In the genomic region with DNA sequence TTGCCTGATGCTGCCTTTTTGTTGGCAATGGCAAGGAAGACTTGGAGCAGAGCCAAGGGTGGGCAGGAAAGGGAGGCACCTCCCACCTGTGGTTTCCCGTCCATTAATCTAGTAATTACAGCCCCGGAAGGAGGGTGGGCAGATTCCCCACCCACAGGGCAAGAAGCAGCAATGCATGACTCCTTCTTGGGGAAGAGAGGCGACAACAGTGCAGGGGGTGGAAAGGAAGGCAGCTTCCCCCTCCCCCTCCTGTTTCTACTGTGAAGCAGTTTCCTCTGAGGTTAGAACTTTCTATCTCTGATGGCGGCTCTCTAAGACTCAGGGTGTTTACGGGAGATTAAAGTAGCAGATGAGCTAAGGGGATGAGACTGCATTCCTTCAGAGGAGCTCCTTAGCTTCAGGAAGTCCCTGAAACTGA, we compare ENCODE assay signal across 8 mouse cellular contexts. TPM values are rescaled to one million over a fixed set of nuclear protein-coding genes. Genes with fewer than 3 reads are reported as not detected.
DNase-seq lines count a peak whose midpoint lies in the region; ATAC-seq and TF ChIP-seq lines count a peak whose summit lies in the region.

No protein-coding gene starts in this region.

- DNase-seq in Patski (ENCODE audit: low read depth, low spot score) = peak; percentile 81
- peak; percentile 76 to 79 for DNase-seq in lung, postnatal 4 days
- no peak for DNase-seq in right cerebral cortex, postnatal 14 days
- no peak for DNase-seq in embryo, embryonic 10.5 days (ENCODE audit: low spot score)
- no peak for DNase-seq in forebrain, embryonic 14.5 days (ENCODE audit: low spot score)
- DNase-seq in midbrain, postnatal 0 days (ENCODE audit: low spot score) = no peak

- CTCF ChIA-PET in Patski (lab: Charles Lee) = interaction anchor here (1.1 to 2.7 kb wide), 7 partner anchors 8 to 100 kb away, joined by 3 to 25 read pairs (median 7); no protein-coding TSS in a partner anchor

- in situ Hi-C loops in Patski (cut with MboI; ENCODE audit: low pct_unique_long_range_greater_than_20kb) = loop anchor here (5.0 kb wide), 2 partner anchors 95 to 185 kb away; no protein-coding TSS in a partner anchor

- ATAC-seq in Patski = peak; percentile 56
- peak; percentile 88 for ATAC-seq in common myeloid progenitor, adult 5-6 weeks (replicated peaks; ENCODE audit: low read depth, poor library complexity, severe bottlenecking)
- ATAC-seq in kidney, embryonic 14.5 days (ENCODE audit: low FRiP score, low TSS enrichment) = peak; percentile 51; the same call in 1 of the 2 replicates
- ATAC-seq in forebrain, embryonic 14.5 days = no peak
- no peak for ATAC-seq in midbrain, postnatal 0 days (ENCODE audit: low FRiP score)

- no peak overlapping the region for H3K4me2 ChIP-seq in kidney, embryonic 14.5 days (replicated peaks; ENCODE audit: low read depth, low read length)
- no peak overlapping the region for H3K4me2 ChIP-seq in forebrain, embryonic 14.5 days (ENCODE audit: low read length)
- H3K4me2 ChIP-seq in midbrain, postnatal 0 days (ENCODE audit: low read depth, low read length, poor library complexity, severe bottlenecking) = no peak overlapping the region

- peaks cover 2% of the 10 kb centered on the region for H3K27me3 ChIP-seq in Patski
- peaks cover 8% of the 10 kb centered on the region; the same call in 1 of the 2 replicates for H3K27me3 ChIP-seq in kidney, embryonic 14.5 days (ENCODE audit: control insufficient read depth, insufficient read depth, low read length)
- H3K27me3 ChIP-seq in forebrain, embryonic 14.5 days (replicated peaks; ENCODE audit: control insufficient read depth, insufficient read depth, low read length) = no peaks in the 10 kb centered on the region
- no peaks in the 10 kb centered on the region for H3K27me3 ChIP-seq in midbrain, postnatal 0 days (ENCODE audit: insufficient read depth, low read length)

- no peak overlapping the region for H3K9ac ChIP-seq in kidney, embryonic 14.5 days (ENCODE audit: low read depth, low read length)
- no peak overlapping the region; the same call in 1 of the 2 replicates for H3K9ac ChIP-seq in forebrain, embryonic 14.5 days (ENCODE audit: low read length)
- no peak overlapping the region for H3K9ac ChIP-seq in midbrain, postnatal 0 days (replicated peaks; ENCODE audit: low read length, poor library complexity, severe bottlenecking)

- no peak for TF ChIP-seq CTCF in Patski (IDR thresholded peaks at IDR 0.05)
- no peak for TF ChIP-seq CTCF in midbrain, postnatal 0 days (IDR thresholded peaks at IDR 0.05)

- H3K36me3 ChIP-seq in kidney, embryonic 14.5 days (ENCODE audit: control insufficient read depth, insufficient read depth, low read length) = no peaks in the 10 kb centered on the region
- H3K36me3 ChIP-seq in forebrain, embryonic 14.5 days (ENCODE audit: control insufficient read depth, insufficient read depth, low read length) = no peaks in the 10 kb centered on the region
- H3K36me3 ChIP-seq in midbrain, postnatal 0 days (ENCODE audit: insufficient read depth, low read length) = no peaks in the 10 kb centered on the region

- 40% methylated on average over 5 of the region's 5 CpGs for WGBS in kidney, embryonic 14.5 days
- WGBS in forebrain, embryonic 14.5 days = 54% methylated on average over 5 of the region's 5 CpGs
- 75% methylated on average over 5 of the region's 5 CpGs for WGBS in midbrain, postnatal 0 days

- H3K9me3 ChIP-seq in kidney, embryonic 14.5 days (ENCODE audit: control insufficient read depth, low read length) = no peaks in the 10 kb centered on the region
- H3K9me3 ChIP-seq in forebrain, embryonic 14.5 days (replicated peaks; ENCODE audit: control insufficient read depth, low read length) = no peaks in the 10 kb centered on the region
- H3K9me3 ChIP-seq in midbrain, postnatal 0 days (ENCODE audit: low read length) = no peaks in the 10 kb centered on the region

- POLR2A ChIA-PET in Patski (lab: Charles Lee) = interaction anchor here (0.9 to 1.8 kb wide), 3 partner anchors 9 to 100 kb away, joined by 3 to 6 read pairs (median 3); a partner anchor contains a TSS

- H3K4me1 ChIP-seq in kidney, embryonic 14.5 days (ENCODE audit: control insufficient read depth, insufficient read depth, low read length) = peaks cover 3% of the 10 kb centered on the region; the same call in 1 of the 2 replicates
- H3K4me1 ChIP-seq in forebrain, embryonic 14.5 days (ENCODE audit: control insufficient read depth, insufficient read depth, low read length) = peaks cover 18% of the 10 kb centered on the region
- peaks cover 3% of the 10 kb centered on the region; the same call in 1 of the 2 replicates for H3K4me1 ChIP-seq in midbrain, postnatal 0 days (ENCODE audit: insufficient read depth, low read length)

- peak overlapping the region; percentile 53; the same call in 1 of the 2 replicates for H3K27ac ChIP-seq in kidney, embryonic 14.5 days (ENCODE audit: low read depth, low read length)
- H3K27ac ChIP-seq in forebrain, embryonic 14.5 days (ENCODE audit: low read depth, low read length) = no peak overlapping the region
- H3K27ac ChIP-seq in midbrain, postnatal 0 days (ENCODE audit: low read depth, low read length) = no peak overlapping the region

- H3K4me3 ChIP-seq in kidney, embryonic 14.5 days (ENCODE audit: low read length) = no peak overlapping the region
- no peak overlapping the region for H3K4me3 ChIP-seq in forebrain, embryonic 14.5 days (ENCODE audit: low read depth, low read length)
- no peak overlapping the region for H3K4me3 ChIP-seq in midbrain, postnatal 0 days (ENCODE audit: low read depth, low read length)

RNA-seq across cellular contexts. Expression of a gene that starts 9.9 kb away (rescaled TPM):
- not detected for polyA plus RNA-seq in Patski (2021)
- total RNA-seq in common myeloid progenitor, adult 5-6 weeks (2017) = not detected in 2 replicates
- polyA plus RNA-seq in kidney, embryonic 14.5 days (2014; fragmentation: Nextera tagmentation; extraction: Ambion mirVana) = 0.83 and 1.4 TPM in 2 replicates
- polyA plus RNA-seq in forebrain, embryonic 14.5 days (2014; fragmentation: Nextera tagmentation; extraction: Ambion mirVana) = 1.4 and 2.2 TPM in 2 replicates
- total RNA-seq in midbrain, postnatal 0 days (2014; rRNA removed) = 1.6 and 2.4 TPM in 2 replicates
- 2.5 and 2.9 TPM in 2 replicates for polyA plus RNA-seq in midbrain, postnatal 0 days (2015; fragmentation: Nextera tagmentation; extraction: Ambion mirVana)

RNA-seq across cellular contexts. Expression of a gene that starts 13.2 kb away (rescaled TPM):
- polyA plus RNA-seq in Patski (2021) = not detected
- total RNA-seq in common myeloid progenitor, adult 5-6 weeks (2017) = not detected in 2 replicates
- polyA plus RNA-seq in kidney, embryonic 14.5 days (2014; fragmentation: Nextera tagmentation; extraction: Ambion mirVana) = 0.83 and 1.0 TPM in 2 replicates
- 2.5 and 4.6 TPM in 2 replicates for polyA plus RNA-seq in forebrain, embryonic 14.5 days (2014; fragmentation: Nextera tagmentation; extraction: Ambion mirVana)
- total RNA-seq in midbrain, postnatal 0 days (2014; rRNA removed) = 7.2 and 11.5 TPM in 2 replicates
- 13.1 and 13.2 TPM in 2 replicates for polyA plus RNA-seq in midbrain, postnatal 0 days (2015; fragmentation: Nextera tagmentation; extraction: Ambion mirVana)

RNA-seq across cellular contexts. Expression of a gene that starts 34.1 kb away (rescaled TPM):
- 92.3 TPM for polyA plus RNA-seq in Patski (2021)
- total RNA-seq in common myeloid progenitor, adult 5-6 weeks (2017) = 23.7 and 32.0 TPM in 2 replicates
- 39.9 and 50.3 TPM in 2 replicates for polyA plus RNA-seq in kidney, embryonic 14.5 days (2014; fragmentation: Nextera tagmentation; extraction: Ambion mirVana)
- 29.5 and 30.6 TPM in 2 replicates for polyA plus RNA-seq in forebrain, embryonic 14.5 days (2014; fragmentation: Nextera tagmentation; extraction: Ambion mirVana)
- total RNA-seq in midbrain, postnatal 0 days (2014; rRNA removed) = 37.3 and 41.1 TPM in 2 replicates
- 37.1 and 37.8 TPM in 2 replicates for polyA plus RNA-seq in midbrain, postnatal 0 days (2015; fragmentation: Nextera tagmentation; extraction: Ambion mirVana)

Comparison
In these comparisons a context has a peak if more than half of its experiments do, and no peak if none do; other contexts are left out.
1. ATAC-seq: peak in Patski (single experiment), common myeloid progenitor, adult 5-6 weeks (single experiment) and kidney, embryonic 14.5 days (single experiment); none in forebrain, embryonic 14.5 days (single experiment) and midbrain, postnatal 0 days (single experiment).
2. DNase-seq: peak in Patski (single experiment) and lung, postnatal 4 days (2 of 2); none in right cerebral cortex, postnatal 14 days (single experiment), embryo, embryonic 10.5 days (single experiment), forebrain, embryonic 14.5 days (single experiment) and midbrain, postnatal 0 days (single experiment).